Mouse (Mus musculus) kidney, embryonic 15.5 days (tissue): Measurements from ENCODE around the gene Atp1a1. TPM values are rescaled to one million over a fixed set of nuclear protein-coding genes. Genes with fewer than 3 reads are reported as not detected.

ENCODE experiments used
- ATAC-seq: fragments of 200-750 bp; cut with Nextera tagmentation; replicated peaks from 2 replicates; pipeline ENCODE4 v1.8.0; 2017; ENCODE audit warnings: moderate TSS enrichment; ENCODE audit not compliant: low FRiP score
- H3K27ac ChIP-seq: fragments of 300-500 bp; sonication (generic); 2 replicates; pipeline ENCODE4 v1.5.1; 2015; ENCODE audit warnings: mild to moderate bottlenecking, inconsistent platforms
- H3K27me3 ChIP-seq: fragments of 300-500 bp; sonication (generic); 2 replicates; pipeline ENCODE4 v1.6.1; 2015; ENCODE audit warnings: inconsistent platforms
- H3K36me3 ChIP-seq: fragments of 300-500 bp; sonication (generic); 2 replicates; pipeline ENCODE4 v1.6.1; 2015; ENCODE audit warnings: inconsistent platforms
- H3K4me1 ChIP-seq: fragments of 300-500 bp; sonication (generic); 2 replicates; pipeline ENCODE4 v1.6.1; 2015; ENCODE audit warnings: inconsistent platforms
- H3K4me2 ChIP-seq: fragments of 300-500 bp; sonication (generic); 2 replicates; pipeline ENCODE4 v1.6.1; 2015; ENCODE audit warnings: moderate library complexity, mild to moderate bottlenecking, inconsistent platforms
- H3K4me3 ChIP-seq: fragments of 300-500 bp; sonication (generic); replicated peaks from 2 replicates; pipeline ENCODE4 v1.5.1; 2015; ENCODE audit warnings: mild to moderate bottlenecking, inconsistent platforms
- H3K9ac ChIP-seq: fragments of 300-500 bp; sonication (generic); 2 replicates; pipeline ENCODE4 v1.6.1; 2015; ENCODE audit warnings: mild to moderate bottlenecking, inconsistent platforms
- H3K9me3 ChIP-seq: fragments of 300-500 bp; sonication (generic); replicated peaks from 2 replicates; pipeline ENCODE4 v1.6.1; 2016; ENCODE audit warnings: inconsistent platforms
- WGBS: fragments of 180-500 bp; shearing (Covaris S2); methylation state at CpG from one replicate; pipeline ENCODE4 v1.1.7; 2015; ENCODE audit warnings: mixed read lengths; 5-methylcytosine and 5-hydroxymethylcytosine counted together
- polyA plus RNA-seq: library from polyadenylated mRNA; unstranded; fragments of >200 nt; fragmentation: Nextera tagmentation; extraction: Ambion mirVana; gene quantifications from 2 replicates; pipeline ENCODE4 v1.2.1, GENCODE M21; 2015

Atp1a1 gene
- polyA plus RNA-seq, 1 experiment from 2014 or later = 247 TPM

DNA sequence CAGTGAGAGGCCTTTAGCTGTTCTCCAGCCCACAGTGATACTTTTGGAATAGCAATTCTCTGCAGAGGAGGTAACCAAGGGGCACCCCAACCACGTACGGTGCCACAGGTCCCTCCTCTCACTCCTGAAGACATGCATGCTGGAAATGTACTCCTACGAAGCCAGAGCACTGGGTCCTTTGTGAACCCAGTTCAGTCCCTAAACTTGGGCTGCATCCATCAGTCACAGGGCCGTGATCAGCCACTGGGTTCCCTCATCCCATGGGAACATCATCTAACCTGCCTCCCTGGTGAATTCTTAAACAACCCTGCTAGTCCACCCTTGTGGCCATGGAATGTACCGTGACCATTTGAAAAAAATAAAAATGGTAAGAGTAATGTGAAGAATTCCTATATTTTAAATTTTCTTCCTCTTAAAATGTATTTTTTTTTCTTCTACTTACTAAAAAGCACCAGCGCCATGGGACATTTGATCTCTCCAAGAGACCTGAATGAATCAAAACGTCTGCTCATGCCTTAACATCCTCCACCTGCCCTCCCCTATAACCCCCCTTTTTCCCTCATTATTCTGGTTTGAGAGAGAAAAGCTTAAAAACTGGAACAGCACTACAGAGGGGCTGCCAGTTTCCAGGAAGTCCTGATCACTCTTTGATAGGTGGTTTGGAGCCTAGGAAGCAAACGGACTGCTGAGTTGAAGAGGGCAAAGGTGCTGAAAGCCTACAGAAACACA, 5.1 kb downstream of the Atp1a1 start:
- Histone ChIP-seq H3K9me3 (no peaks in the 10 kb centered on the region), H3K4me1 (peaks cover 82% of the 10 kb centered on the region), H3K9ac (no peak overlapping the region), H3K27me3 (no peaks in the 10 kb centered on the region), H3K27ac (peak overlapping the region; percentile 98; the same call in 1 of the 2 replicates), H3K36me3 (peaks cover 15% of the 10 kb centered on the region), H3K4me3 (no peak overlapping the region), H3K4me2 (peak overlapping the region; percentile 89)
- WGBS = 54% methylated on average over 8 of the region's 8 CpGs
- no peak for ATAC-seq

DNA sequence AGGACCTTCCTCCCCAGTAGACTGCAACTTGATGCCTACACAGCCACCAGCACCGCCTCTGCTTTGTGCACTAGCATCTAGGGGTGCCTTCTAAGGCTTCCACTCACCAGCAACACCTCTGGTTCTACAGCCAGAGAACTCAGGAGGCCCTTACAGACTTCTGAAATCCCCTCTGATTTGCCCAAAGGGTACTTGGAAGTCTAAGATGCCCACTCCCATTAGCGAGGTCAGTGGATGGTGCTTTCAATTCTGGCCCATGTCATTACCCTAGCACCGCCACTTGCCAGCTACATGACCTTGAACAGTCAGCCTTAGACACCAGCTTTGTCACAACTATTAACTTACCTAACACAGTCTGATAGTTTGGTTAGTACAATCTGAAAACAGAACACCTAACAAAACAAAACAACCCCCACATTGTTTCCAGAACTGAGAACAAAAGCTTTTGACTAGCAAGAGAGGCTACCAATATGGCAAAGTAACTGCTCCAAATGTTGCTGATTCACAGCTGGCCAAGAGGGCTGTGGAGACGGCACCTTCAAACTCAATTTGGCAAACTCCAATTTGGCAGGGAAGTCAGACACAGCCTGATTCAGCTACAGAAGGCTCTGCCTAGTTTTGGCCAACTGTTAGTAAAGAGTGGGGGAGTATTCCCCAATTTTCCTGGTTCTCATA, 6.1 kb downstream of the Atp1a1 start:
- H3K36me3 ChIP-seq = peaks cover 25% of the 10 kb centered on the region
- H3K9ac ChIP-seq = no peak overlapping the region
- 0 out of 2 replicates have a peak overlapping the region, but pooled peaks have one; percentile 5 for H3K27ac ChIP-seq
- 71% methylated on average over 4 of the region's 4 CpGs for WGBS
- H3K4me3 ChIP-seq = no peak overlapping the region
- peaks cover 82% of the 10 kb centered on the region for H3K4me1 ChIP-seq
- no peak overlapping the region; the same call in 1 of the 2 replicates for H3K4me2 ChIP-seq
- H3K9me3 ChIP-seq = no peaks in the 10 kb centered on the region
- H3K27me3 ChIP-seq = no peaks in the 10 kb centered on the region
- ATAC-seq = no peak

GRCm38 (mm10) chr3:101597317-101598096, 7.0 kb downstream of the Atp1a1 start:
- H3K27ac ChIP-seq = peak overlapping the region; percentile 33
- no peak overlapping the region for H3K4me2 ChIP-seq
- 40% methylated on average over 10 of the region's 10 CpGs for WGBS
- H3K36me3 ChIP-seq = peaks cover 33% of the 10 kb centered on the region
- no peak overlapping the region for H3K9ac ChIP-seq
- no peaks in the 10 kb centered on the region for H3K27me3 ChIP-seq
- peaks cover 74% of the 10 kb centered on the region for H3K4me1 ChIP-seq
- no peaks in the 10 kb centered on the region for H3K9me3 ChIP-seq
- H3K4me3 ChIP-seq = no peak overlapping the region
- ATAC-seq = no peak

DNA sequence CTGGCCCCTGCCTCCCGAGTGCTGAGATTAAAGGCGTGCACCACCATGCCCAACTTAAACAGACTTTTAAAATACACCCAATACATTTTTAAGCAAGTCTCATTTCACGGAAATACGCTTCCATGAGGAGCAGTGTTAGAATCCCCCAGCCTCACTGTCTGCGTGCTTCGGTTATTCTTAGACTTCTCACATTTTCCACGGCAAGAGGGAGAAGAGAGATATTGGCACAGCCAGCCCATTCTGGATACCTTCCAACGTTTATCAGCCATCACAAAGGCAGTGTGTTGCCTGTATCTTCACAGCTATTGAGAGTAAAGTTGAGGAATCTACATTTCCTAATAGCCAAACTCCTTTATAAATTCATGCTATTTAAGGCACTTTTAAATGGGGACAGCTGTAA, 7.8 kb downstream of the Atp1a1 start:
- H3K36me3 ChIP-seq = peaks cover 42% of the 10 kb centered on the region
- H3K9me3 ChIP-seq = no peaks in the 10 kb centered on the region
- H3K27ac ChIP-seq = peak overlapping the region; percentile 52
- 71% methylated on average over 8 of the region's 8 CpGs for WGBS
- no peak overlapping the region for H3K4me3 ChIP-seq
- H3K4me1 ChIP-seq = peaks cover 66% of the 10 kb centered on the region
- ATAC-seq = no peak
- no peak overlapping the region for H3K9ac ChIP-seq
- H3K4me2 ChIP-seq = no peak overlapping the region
- no peaks in the 10 kb centered on the region for H3K27me3 ChIP-seq

- Histone ChIP-seq H3K9me3 (no peaks in the 10 kb centered on the region), H3K4me3 (no peak overlapping the region), H3K4me2 (no peak overlapping the region), H3K9ac (no peak overlapping the region), H3K36me3 (peaks cover 48% of the 10 kb centered on the region), H3K27ac (peak overlapping the region; percentile 52), H3K27me3 (no peaks in the 10 kb centered on the region), H3K4me1 (peaks cover 59% of the 10 kb centered on the region)
- ATAC-seq = peak; percentile 57
- WGBS = 75% methylated on average over 14 of the region's 14 CpGs
Measured at GRCm38 (mm10) chr3:101595866-101596630, 8.4 kb downstream of the Atp1a1 start.

GRCm38 (mm10) chr3:101594982-101595381, 9.5 kb downstream of the Atp1a1 start:
- WGBS = 62% methylated on average over 5 of the region's 5 CpGs
- Histone ChIP-seq H3K4me2 (no peak overlapping the region), H3K9me3 (no peaks in the 10 kb centered on the region), H3K9ac (no peak overlapping the region), H3K27me3 (no peaks in the 10 kb centered on the region), H3K4me3 (no peak overlapping the region), H3K36me3 (peaks cover 59% of the 10 kb centered on the region), H3K4me1 (peaks cover 49% of the 10 kb centered on the region), H3K27ac (no peak overlapping the region)
- no peak for ATAC-seq

DNA sequence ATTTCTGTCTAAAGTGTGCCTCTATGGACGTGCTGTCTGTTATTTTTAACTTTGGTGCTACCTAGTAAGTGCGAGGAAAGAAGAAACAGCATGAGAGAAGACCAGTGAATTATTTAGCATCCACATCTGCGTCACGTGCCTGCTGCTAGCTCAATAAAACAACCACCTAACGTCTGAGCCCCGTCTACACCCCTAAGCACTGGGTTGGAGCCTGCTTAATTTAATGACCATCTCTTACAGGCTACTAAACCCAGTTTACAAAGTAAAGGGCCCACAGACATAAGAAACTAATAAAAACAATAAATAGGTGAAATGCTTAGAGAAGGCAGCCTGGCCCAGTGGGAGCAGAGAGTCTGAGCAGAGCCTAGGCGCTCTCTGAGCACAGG, 11.2 kb downstream of the Atp1a1 start:
- Histone ChIP-seq H3K36me3 (peaks cover 76% of the 10 kb centered on the region), H3K4me2 (no peak overlapping the region), H3K4me3 (no peak overlapping the region), H3K27ac (no peak overlapping the region), H3K9ac (no peak overlapping the region), H3K27me3 (no peaks in the 10 kb centered on the region), H3K9me3 (no peaks in the 10 kb centered on the region), H3K4me1 (peaks cover 31% of the 10 kb centered on the region)
- WGBS = 70% methylated on average over 7 of the region's 7 CpGs
- no peak for ATAC-seq

DNA sequence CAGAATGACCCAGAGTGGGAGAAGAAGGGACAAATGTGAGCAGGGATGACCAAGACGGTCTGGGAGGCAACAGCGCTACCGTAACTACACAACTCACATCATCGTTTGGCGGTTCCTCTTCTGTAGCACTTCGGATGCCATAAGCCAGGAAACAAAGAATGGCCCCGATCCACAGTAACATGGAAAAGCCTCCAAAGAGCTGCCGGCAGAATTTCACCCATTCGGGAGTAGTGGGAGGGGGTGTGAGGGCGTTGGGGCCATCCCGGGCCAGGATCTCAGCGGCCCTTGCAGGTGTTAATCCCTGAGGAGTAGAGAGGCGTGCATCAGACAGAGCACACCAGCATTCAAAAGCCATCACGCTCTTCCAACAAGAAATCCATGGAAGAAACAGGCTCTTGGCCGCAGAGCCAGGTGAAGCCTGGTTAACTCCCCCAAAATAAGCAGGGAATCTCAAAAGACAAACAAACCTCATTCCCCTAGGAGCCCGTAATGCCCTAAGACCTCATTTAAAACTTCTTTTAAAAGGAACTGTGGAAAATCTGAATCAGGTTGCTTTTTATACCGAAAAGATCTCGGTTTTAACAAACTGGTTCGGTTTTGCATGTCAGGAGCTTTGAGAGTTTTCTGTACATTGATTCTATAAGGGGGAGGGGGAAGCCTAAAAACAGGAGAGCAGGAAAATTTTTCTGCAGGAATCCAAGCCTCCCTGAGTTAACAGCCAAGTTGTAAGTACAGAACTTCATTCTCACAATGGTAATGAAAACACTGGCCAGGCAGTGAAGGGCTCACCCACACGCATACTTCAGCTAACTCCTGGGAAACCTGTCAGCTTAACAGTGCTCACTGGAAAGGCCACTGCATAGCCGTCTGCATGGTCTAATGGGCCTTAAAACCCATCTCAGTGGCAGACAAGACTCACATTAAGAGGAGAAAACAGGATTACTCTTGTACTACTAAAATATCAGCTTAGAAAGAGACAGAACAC, 11.9 kb downstream of the Atp1a1 start:
- Histone ChIP-seq H3K9ac (no peak overlapping the region), H3K4me2 (no peak overlapping the region), H3K27me3 (no peaks in the 10 kb centered on the region), H3K9me3 (no peaks in the 10 kb centered on the region), H3K4me1 (peaks cover 24% of the 10 kb centered on the region), H3K36me3 (peaks cover 83% of the 10 kb centered on the region), H3K4me3 (no peak overlapping the region), H3K27ac (no peak overlapping the region)
- 76% methylated on average over 21 of the region's 21 CpGs for WGBS
- ATAC-seq = no peak

DNA sequence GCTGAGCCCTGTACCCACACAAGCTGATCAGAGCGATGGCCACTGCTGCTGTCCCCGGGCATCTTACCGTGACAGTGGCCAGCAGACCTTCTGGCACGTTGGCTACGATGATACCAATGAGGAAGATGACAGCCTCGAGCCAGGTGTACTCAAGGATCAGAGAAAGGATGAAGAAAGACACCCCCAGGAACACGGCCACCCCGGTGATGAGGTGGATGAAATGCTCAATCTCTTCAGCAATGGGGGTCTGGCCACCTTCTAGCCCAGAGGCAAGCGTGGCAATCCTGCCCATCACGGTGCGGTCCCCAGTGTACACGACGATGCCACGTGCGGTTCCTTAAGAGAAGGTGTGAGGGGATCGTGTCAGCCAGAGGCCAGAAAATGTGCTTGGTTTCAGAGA, 14.1 kb downstream of the Atp1a1 start:
- Histone ChIP-seq H3K9me3 (no peaks in the 10 kb centered on the region), H3K27me3 (no peaks in the 10 kb centered on the region), H3K27ac (no peak overlapping the region), H3K4me3 (no peak overlapping the region), H3K4me2 (no peak overlapping the region), H3K36me3 (peaks cover 99% of the 10 kb centered on the region), H3K9ac (no peak overlapping the region), H3K4me1 (0 out of 2 replicates have a peak, but pooled peaks cover 5% of the 10 kb centered on the region)
- WGBS = 92% methylated on average over 16 of the region's 16 CpGs
- ATAC-seq = no peak

DNA sequence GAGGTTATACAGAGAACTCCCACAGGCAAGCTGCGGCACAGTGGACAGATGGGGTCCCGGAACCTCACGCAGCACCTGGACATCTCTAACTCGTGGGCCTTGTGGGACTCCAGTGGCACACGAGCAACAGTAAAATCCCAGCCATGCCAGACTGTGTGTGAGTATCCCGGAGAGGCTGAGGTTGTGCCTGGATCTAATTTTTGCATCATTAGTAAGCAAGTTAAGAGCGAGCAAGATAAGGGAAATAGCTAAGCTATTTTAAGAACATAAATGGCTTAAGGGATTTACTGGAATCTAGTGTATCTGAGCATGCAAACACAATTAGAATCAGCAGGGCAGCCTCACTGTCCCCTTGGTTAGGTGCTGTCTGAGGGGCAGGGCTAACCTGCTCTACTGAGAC, 16.2 kb downstream of the Atp1a1 start:
- no peak overlapping the region for H3K9ac ChIP-seq
- 97% methylated on average over 7 of the region's 7 CpGs for WGBS
- H3K27me3 ChIP-seq = no peaks in the 10 kb centered on the region
- peaks cover 100% of the 10 kb centered on the region for H3K36me3 ChIP-seq
- ATAC-seq = no peak
- no peak overlapping the region for H3K27ac ChIP-seq
- H3K4me3 ChIP-seq = no peak overlapping the region
- H3K9me3 ChIP-seq = no peaks in the 10 kb centered on the region
- no peaks in the 10 kb centered on the region for H3K4me1 ChIP-seq
- H3K4me2 ChIP-seq = no peak overlapping the region

DNA sequence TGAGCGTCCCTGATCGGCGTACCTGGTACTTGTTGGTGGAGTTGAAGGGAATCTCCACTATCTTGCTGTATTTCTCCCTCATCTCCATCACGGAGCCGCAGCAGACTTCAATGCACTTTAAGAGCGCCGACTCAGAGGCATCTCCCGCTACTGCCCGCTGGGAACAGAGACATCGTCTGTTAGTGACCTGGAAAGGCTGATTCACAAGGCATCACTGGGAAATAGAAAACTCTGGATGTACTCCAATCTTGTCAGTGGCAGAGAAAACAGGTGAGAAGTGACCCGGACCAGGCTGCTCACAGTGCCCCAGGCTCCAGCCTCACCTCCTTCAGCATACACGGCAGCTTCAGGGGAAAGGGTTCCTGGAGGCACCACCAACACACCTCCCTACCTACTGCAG, 17.7 kb downstream of the Atp1a1 start:
- Histone ChIP-seq H3K4me2 (no peak overlapping the region), H3K27me3 (no peaks in the 10 kb centered on the region), H3K4me1 (no peaks in the 10 kb centered on the region), H3K27ac (no peak overlapping the region), H3K4me3 (no peak overlapping the region), H3K36me3 (peaks cover 100% of the 10 kb centered on the region), H3K9ac (no peak overlapping the region), H3K9me3 (no peaks in the 10 kb centered on the region)
- 95% methylated on average over 12 of the region's 12 CpGs for WGBS
- ATAC-seq = no peak
